Mouse (Mus musculus) heart, embryonic 11.5 days (tissue): Measurements from ENCODE around the gene Zfp12. TPM values are rescaled to one million over a fixed set of nuclear protein-coding genes. Genes with fewer than 3 reads are reported as not detected.

Experiments
- ATAC-seq: fragments of 200-750 bp; cut with Nextera tagmentation; replicated peaks from 2 replicates; pipeline ENCODE4 v1.8.0; 2017; ENCODE audit warnings: moderate library complexity; ENCODE audit not compliant: insufficient number of reproducible peaks, low FRiP score, low TSS enrichment
- H3K27ac ChIP-seq: fragments of 300-500 bp; sonication (generic); 2 replicates; pipeline ENCODE4 v1.5.1; 2014; ENCODE audit warnings: mild to moderate bottlenecking, low read depth, low read length
- H3K27me3 ChIP-seq: fragments of 300-500 bp; sonication (generic); 2 replicates; pipeline ENCODE4 v1.6.1; 2014; ENCODE audit warnings: mild to moderate bottlenecking, low read length, mixed read lengths; ENCODE audit not compliant: control insufficient read depth, insufficient read depth
- H3K36me3 ChIP-seq: fragments of 300-500 bp; sonication (generic); 2 replicates; pipeline ENCODE4 v1.6.1; 2014; ENCODE audit warnings: mild to moderate bottlenecking, low read length, moderate library complexity, mixed read lengths; ENCODE audit not compliant: control insufficient read depth, insufficient read depth
- H3K4me1 ChIP-seq: fragments of 300-500 bp; sonication (generic); 2 replicates; pipeline ENCODE4 v1.6.1; 2014; ENCODE audit warnings: low read length; ENCODE audit not compliant: control insufficient read depth, insufficient read depth
- H3K4me2 ChIP-seq: fragments of 300-500 bp; sonication (generic); 2 replicates; pipeline ENCODE4 v1.6.1; 2014; ENCODE audit warnings: mild to moderate bottlenecking, moderate library complexity
- H3K4me3 ChIP-seq: fragments of 300-500 bp; sonication (generic); 2 replicates; pipeline ENCODE4 v1.5.1; 2014; ENCODE audit warnings: low read depth, low read length
- H3K9ac ChIP-seq: fragments of 300-500 bp; sonication (generic); 2 replicates; pipeline ENCODE4 v1.6.1; 2014; ENCODE audit warnings: mild to moderate bottlenecking, low read depth, low read length, moderate library complexity
- H3K9me3 ChIP-seq: fragments of 300-500 bp; sonication (generic); replicated peaks from 2 replicates; pipeline ENCODE4 v1.6.1; 2016; ENCODE audit warnings: low read length; ENCODE audit not compliant: control insufficient read depth
- WGBS: fragments of 180-500 bp; shearing (Covaris S2); extraction: QIAGEN DNeasy Blood & Tissue Kit; methylation state at CpG from one replicate; pipeline ENCODE4 v1.1.7; 2014; ENCODE audit not compliant: insufficient replicate concordance; 5-methylcytosine and 5-hydroxymethylcytosine counted together
- polyA plus RNA-seq: library from polyadenylated mRNA; unstranded; fragments of >200 nt; fragmentation: Nextera tagmentation; extraction: Ambion mirVana; gene quantifications from 2 replicates; pipeline ENCODE4 v1.2.1, GENCODE M21; 2014

Zfp12 gene
- polyA plus RNA-seq, 1 experiment from 2014 or later, result 9.2 TPM

- Histone ChIP-seq H3K27me3 (peaks cover 79% of the 10 kb centered on the region), H3K36me3 (no peaks in the 10 kb centered on the region), H3K4me3 (peak overlapping the region; percentile 46), H3K4me2 (peak overlapping the region; percentile 87), H3K9me3 (no peaks in the 10 kb centered on the region), H3K27ac (no peak overlapping the region), H3K4me1 (peaks cover 18% of the 10 kb centered on the region), H3K9ac (no peak overlapping the region)
- 2% methylated on average over 64 of the region's 66 CpGs for WGBS
- peak; percentile 11; the same call in 1 of the 2 replicates for ATAC-seq
Observed at GRCm38 (mm10) chr5:143254487-143255130, 19.6 kb downstream of the Zfp12 start.

GRCm38 (mm10) chr5:143255131-143255519 is 20.2 kb downstream of the Zfp12 start:
- Histone ChIP-seq H3K36me3 (no peaks in the 10 kb centered on the region), H3K27ac (no peak overlapping the region), H3K4me1 (peaks cover 18% of the 10 kb centered on the region), H3K27me3 (peaks cover 79% of the 10 kb centered on the region), H3K9me3 (no peaks in the 10 kb centered on the region), H3K4me3 (no peak overlapping the region), H3K9ac (no peak overlapping the region), H3K4me2 (peak overlapping the region; percentile 87)
- 10% methylated on average over 24 of the region's 24 CpGs for WGBS
- no peak for ATAC-seq

GRCm38 (mm10) chr5:143255802-143256201 is 20.8 kb downstream of the Zfp12 start:
- no peak overlapping the region for H3K4me3 ChIP-seq
- H3K9me3 ChIP-seq, result no peaks in the 10 kb centered on the region
- H3K9ac ChIP-seq, result no peak overlapping the region
- no peak overlapping the region for H3K4me2 ChIP-seq
- H3K27ac ChIP-seq, result no peak overlapping the region
- H3K4me1 ChIP-seq, result peaks cover 18% of the 10 kb centered on the region
- WGBS, result 79% methylated on average over 5 of the region's 5 CpGs
- no peak for ATAC-seq
- no peaks in the 10 kb centered on the region for H3K36me3 ChIP-seq
- H3K27me3 ChIP-seq, result peaks cover 78% of the 10 kb centered on the region

GRCm38 (mm10) chr5:143261636-143262035 is 26.7 kb downstream of the Zfp12 start:
- 76% methylated on average over 8 of the region's 8 CpGs for WGBS

GRCm38 (mm10) chr5:143264689-143265088 is 29.7 kb downstream of the Zfp12 start:
- no peak overlapping the region for H3K4me3 ChIP-seq
- H3K27me3 ChIP-seq, result no peaks in the 10 kb centered on the region
- H3K27ac ChIP-seq, result no peak overlapping the region
- ATAC-seq, result no peak
- no peak overlapping the region for H3K4me2 ChIP-seq
- no peak overlapping the region for H3K9ac ChIP-seq
- WGBS, result 85% methylated on average over 10 of the region's 10 CpGs
- no peaks in the 10 kb centered on the region for H3K9me3 ChIP-seq
- H3K4me1 ChIP-seq, result peaks cover 5% of the 10 kb centered on the region
- no peaks in the 10 kb centered on the region for H3K36me3 ChIP-seq

More at GRCm38 (mm10) chr5:143261636-143262035, 26.7 kb downstream of the Zfp12 start:
- no peak for ATAC-seq
- Histone ChIP-seq H3K36me3 (no peaks in the 10 kb centered on the region), H3K4me1 (no peaks in the 10 kb centered on the region), H3K27ac (no peak overlapping the region), H3K9me3 (no peaks in the 10 kb centered on the region), H3K4me3 (no peak overlapping the region), H3K27me3 (peaks cover 20% of the 10 kb centered on the region), H3K9ac (no peak overlapping the region), H3K4me2 (no peak overlapping the region)

GRCm38 (mm10) chr5:143265409-143265808 is 30.4 kb downstream of the Zfp12 start:
- Histone ChIP-seq H3K4me3 (no peak overlapping the region), H3K9ac (no peak overlapping the region), H3K4me1 (peaks cover 7% of the 10 kb centered on the region), H3K4me2 (no peak overlapping the region), H3K27ac (no peak overlapping the region), H3K36me3 (no peaks in the 10 kb centered on the region), H3K9me3 (no peaks in the 10 kb centered on the region), H3K27me3 (no peaks in the 10 kb centered on the region)
- 56% methylated on average over 1 of the region's 1 CpGs for WGBS
- ATAC-seq, result no peak

GRCm38 (mm10) chr5:143266794-143267193 is 31.8 kb downstream of the Zfp12 start:
- Histone ChIP-seq H3K27me3 (no peaks in the 10 kb centered on the region), H3K9ac (no peak overlapping the region), H3K4me3 (no peak overlapping the region), H3K36me3 (no peaks in the 10 kb centered on the region), H3K4me1 (peaks cover 10% of the 10 kb centered on the region), H3K9me3 (no peaks in the 10 kb centered on the region), H3K4me2 (no peak overlapping the region), H3K27ac (no peak overlapping the region)
- ATAC-seq, result no peak
- WGBS, result 83% methylated on average over 6 of the region's 6 CpGs

GRCm38 (mm10) chr5:143268985-143269362 is 34.0 kb downstream of the Zfp12 start:
- Histone ChIP-seq H3K9me3 (no peaks in the 10 kb centered on the region), H3K4me3 (peak overlapping the region; percentile 76), H3K9ac (peak overlapping the region; percentile 79), H3K4me1 (peaks cover 10% of the 10 kb centered on the region), H3K36me3 (no peaks in the 10 kb centered on the region), H3K4me2 (peak overlapping the region; percentile 96), H3K27me3 (no peaks in the 10 kb centered on the region), H3K27ac (no peak overlapping the region)
- WGBS, result 33% methylated on average over 8 of the region's 8 CpGs
- no peak for ATAC-seq
